Mouse (Mus musculus): ENCODE measurements around the gene Chrm4. TPM values are rescaled to one million over a fixed set of nuclear protein-coding genes. Genes with fewer than 3 reads are reported as not detected.

The Chrm4 gene
- polyA plus RNA-seq, 1 experiment, result 0.55 TPM

DNA sequence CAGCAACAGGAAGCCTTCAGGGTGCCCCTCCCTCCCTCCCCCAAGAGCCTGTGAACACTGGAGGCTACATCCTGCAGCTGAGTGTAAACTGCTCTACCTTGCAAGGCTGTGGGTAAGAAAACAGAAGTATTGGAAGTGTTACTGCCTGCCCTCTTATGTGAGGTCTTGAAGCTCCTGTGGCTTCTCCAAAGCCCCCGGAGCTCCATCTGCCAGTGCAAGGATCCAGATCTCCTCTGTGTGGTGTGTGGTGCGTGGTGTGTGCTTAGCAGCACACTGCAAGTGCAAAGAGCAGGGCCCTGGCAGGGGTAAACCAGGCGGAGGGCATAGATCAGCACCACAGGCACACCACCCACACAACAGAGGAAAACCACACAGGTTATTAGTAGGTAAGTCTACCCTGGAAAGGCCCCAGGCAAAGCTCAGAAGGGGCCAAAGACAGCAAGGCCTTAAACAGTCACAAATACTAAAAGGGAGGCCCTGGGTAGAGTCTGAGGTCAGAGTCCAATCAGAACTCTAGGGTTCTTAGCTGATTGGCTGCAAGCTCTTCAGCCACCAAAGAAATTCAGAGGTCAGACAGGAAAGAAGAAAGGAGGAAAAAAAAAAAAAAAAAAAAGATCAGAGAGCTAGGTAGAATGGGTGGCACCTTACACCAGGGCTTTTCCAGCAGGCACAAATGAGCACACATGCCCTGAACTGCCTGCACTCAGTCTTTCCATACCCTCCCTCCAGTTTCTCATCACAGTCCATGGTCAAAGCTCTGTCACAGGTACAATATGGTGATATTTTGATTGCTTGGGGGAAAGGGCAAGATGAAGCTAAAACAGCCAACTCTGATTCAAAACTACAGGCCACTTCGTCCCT is 35.1 kb downstream of the Chrm4 start:
- Histone ChIP-seq H3K79me3 (ENCODE audit: low read depth) (peaks cover 27% of the 10 kb centered on the region), H3K79me2 (ENCODE audit: control insufficient read depth, insufficient read depth) (peaks cover 62% of the 10 kb centered on the region), H3ac (ENCODE audit: control insufficient read depth, insufficient read length, low read depth) (peak overlapping the region; percentile 46), H3K27me3 (ENCODE audit: control insufficient read depth, insufficient read depth, insufficient read length) (no peaks in the 10 kb centered on the region), H3K36me3 (ENCODE audit: control insufficient read depth, insufficient read depth) (peaks cover 3% of the 10 kb centered on the region), H3K4me3 (ENCODE audit: insufficient read depth, poor library complexity, severe bottlenecking) (peak overlapping the region; percentile 84)
- no peak for TF ChIP-seq USF1 (IDR thresholded peaks at IDR 0.05; ENCODE audit: low read depth)
- TF ChIP-seq FOSL1 (IDR thresholded peaks at IDR 0.05; ENCODE audit: insufficient read depth, low read length, poor library complexity, severe bottlenecking), result no peak
- TF ChIP-seq MYOD1 (IDR thresholded peaks at IDR 0.05; ENCODE audit: control insufficient read depth, insufficient read length, low read depth), result no peak
- no peak for TF ChIP-seq MYOG (IDR thresholded peaks at IDR 0.05; ENCODE audit: control insufficient read depth, extremely low read depth, insufficient read length)
- no peak for TF ChIP-seq CEBPB (IDR thresholded peaks at IDR 0.05; ENCODE audit: low read depth)
- no peak for TF ChIP-seq MAX (IDR thresholded peaks at IDR 0.05)
- TF ChIP-seq CTCF (IDR thresholded peaks at IDR 0.05; ENCODE audit: control insufficient read depth, insufficient read depth, insufficient read length), result no peak

DNA sequence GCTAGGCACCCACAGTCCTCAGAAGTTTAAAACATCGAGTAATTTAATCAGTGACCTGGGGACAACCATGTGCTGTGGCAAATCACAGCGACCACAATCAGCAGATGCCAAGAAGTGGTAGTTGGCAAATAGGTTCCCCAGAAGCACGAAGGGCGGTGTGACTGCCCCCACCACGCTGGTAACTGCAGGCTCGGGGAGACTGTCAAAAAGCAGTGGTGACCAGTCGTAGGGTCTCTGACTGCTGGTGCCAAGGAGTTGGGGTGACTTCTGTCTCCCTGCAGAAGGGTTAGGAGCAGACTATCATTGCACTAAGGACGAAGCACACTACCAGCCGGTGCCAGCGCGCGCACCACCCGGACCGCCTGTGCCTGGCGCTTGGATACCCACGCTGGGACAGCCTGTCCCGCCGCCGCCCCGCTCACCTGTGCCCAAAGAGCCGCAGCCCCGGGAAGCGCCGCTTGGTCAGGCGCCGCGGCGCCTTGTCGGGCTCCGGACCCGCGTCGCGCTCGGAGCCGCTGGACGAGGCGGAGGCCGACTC is 35.9 kb downstream of the Chrm4 start:
- TF ChIP-seq CEBPB (IDR thresholded peaks at IDR 0.05; ENCODE audit: low read depth), result no peak
- peak; percentile 7 for TF ChIP-seq MAX (IDR thresholded peaks at IDR 0.05)
- no peak for TF ChIP-seq FOSL1 (IDR thresholded peaks at IDR 0.05; ENCODE audit: insufficient read depth, low read length, poor library complexity, severe bottlenecking)
- peak; percentile 7 for TF ChIP-seq MYOD1 (IDR thresholded peaks at IDR 0.05; ENCODE audit: control insufficient read depth, insufficient read length, low read depth)
- TF ChIP-seq MYOG (IDR thresholded peaks at IDR 0.05; ENCODE audit: control insufficient read depth, extremely low read depth, insufficient read length), result no peak
- no peak for TF ChIP-seq CTCF (IDR thresholded peaks at IDR 0.05; ENCODE audit: control insufficient read depth, insufficient read depth, insufficient read length)
- no peak for TF ChIP-seq USF1 (IDR thresholded peaks at IDR 0.05; ENCODE audit: low read depth)
- H3K27me3 ChIP-seq (ENCODE audit: control insufficient read depth, insufficient read depth, insufficient read length), result no peaks in the 10 kb centered on the region
- H3K79me3 ChIP-seq (ENCODE audit: low read depth), result peaks cover 26% of the 10 kb centered on the region
- H3K79me2 ChIP-seq (ENCODE audit: control insufficient read depth, insufficient read depth), result peaks cover 54% of the 10 kb centered on the region
- H3K4me3 ChIP-seq (ENCODE audit: insufficient read depth, poor library complexity, severe bottlenecking), result peak overlapping the region; percentile 84
- H3ac ChIP-seq (ENCODE audit: control insufficient read depth, insufficient read length, low read depth), result peak overlapping the region; percentile 95
- peaks cover 3% of the 10 kb centered on the region for H3K36me3 ChIP-seq (ENCODE audit: control insufficient read depth, insufficient read depth)

DNA sequence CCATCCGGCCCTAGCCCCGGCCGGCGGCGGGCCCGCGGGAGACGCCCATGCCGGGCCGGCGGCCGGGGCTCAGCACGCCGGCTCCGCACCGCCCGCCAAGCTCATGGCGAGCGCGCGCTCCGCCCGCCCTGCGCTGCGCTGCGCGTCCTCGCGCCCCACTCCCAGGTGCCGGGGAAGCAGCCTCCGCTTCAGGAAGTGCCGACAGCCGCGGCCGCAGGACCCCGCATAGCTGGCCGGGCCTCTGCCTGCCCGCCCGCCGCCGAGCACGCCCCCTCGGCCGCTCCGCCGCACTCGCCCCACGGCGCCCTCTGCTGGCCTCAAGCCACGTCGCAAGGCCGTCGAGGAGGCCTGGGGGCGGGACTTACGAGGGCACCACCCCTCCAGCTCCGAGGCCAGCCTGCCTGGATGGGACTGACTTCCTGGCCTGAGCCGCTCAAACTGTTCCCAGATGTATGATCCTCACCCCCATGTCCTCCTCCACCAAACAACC is 36.4 kb downstream of the Chrm4 start:
- peaks cover 48% of the 10 kb centered on the region for H3K79me2 ChIP-seq (ENCODE audit: control insufficient read depth, insufficient read depth)
- TF ChIP-seq CTCF (IDR thresholded peaks at IDR 0.05; ENCODE audit: control insufficient read depth, insufficient read depth, insufficient read length), result peak; percentile 99
- TF ChIP-seq MAX (IDR thresholded peaks at IDR 0.05), result peak; percentile 87
- TF ChIP-seq CEBPB (IDR thresholded peaks at IDR 0.05; ENCODE audit: low read depth), result no peak
- H3K27me3 ChIP-seq (ENCODE audit: control insufficient read depth, insufficient read depth, insufficient read length), result no peaks in the 10 kb centered on the region
- H3ac ChIP-seq (ENCODE audit: control insufficient read depth, insufficient read length, low read depth), result peak overlapping the region; percentile 95
- H3K4me3 ChIP-seq (ENCODE audit: insufficient read depth, poor library complexity, severe bottlenecking), result peak overlapping the region; percentile 84
- peaks cover 3% of the 10 kb centered on the region for H3K36me3 ChIP-seq (ENCODE audit: control insufficient read depth, insufficient read depth)
- H3K79me3 ChIP-seq (ENCODE audit: low read depth), result peaks cover 23% of the 10 kb centered on the region

DNA sequence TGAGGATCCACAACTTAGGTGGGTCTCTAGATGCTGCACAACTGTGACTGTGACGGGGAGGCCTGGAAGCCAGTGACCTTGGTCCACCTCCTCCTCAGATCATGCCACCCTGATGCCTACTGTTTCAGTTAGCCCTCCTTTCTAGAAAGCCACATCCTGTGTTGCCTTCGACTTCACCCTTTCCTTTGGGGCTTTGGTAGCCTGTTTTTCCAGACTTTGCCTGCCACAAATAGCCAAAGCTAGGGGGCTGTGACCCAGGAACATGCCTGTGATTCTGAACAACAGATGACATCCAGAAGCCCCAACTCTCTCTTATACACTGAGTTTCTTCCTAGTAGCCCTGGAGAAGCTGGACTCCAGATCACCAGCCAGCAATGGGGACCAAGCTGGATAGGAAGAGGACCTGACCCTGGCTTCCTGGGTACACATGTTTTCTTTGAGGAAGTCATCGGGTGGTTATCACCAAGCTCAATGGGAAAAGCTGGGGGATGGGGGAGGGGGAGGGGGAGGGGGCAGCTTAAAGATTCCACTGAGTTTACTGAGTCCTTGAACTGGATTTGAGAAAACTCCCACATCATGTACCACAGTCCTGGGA is 37.7 kb downstream of the Chrm4 start:
- H3K79me3 ChIP-seq (ENCODE audit: low read depth), result peaks cover 23% of the 10 kb centered on the region
- H3K27me3 ChIP-seq (ENCODE audit: control insufficient read depth, insufficient read depth, insufficient read length), result no peaks in the 10 kb centered on the region
- no peak for TF ChIP-seq CEBPB (IDR thresholded peaks at IDR 0.05; ENCODE audit: low read depth)
- no peak for TF ChIP-seq FOSL1 (IDR thresholded peaks at IDR 0.05; ENCODE audit: insufficient read depth, low read length, poor library complexity, severe bottlenecking)
- TF ChIP-seq MYOD1 (IDR thresholded peaks at IDR 0.05; ENCODE audit: control insufficient read depth, insufficient read length, low read depth), result no peak
- H3K4me3 ChIP-seq (ENCODE audit: insufficient read depth, poor library complexity, severe bottlenecking), result no peak overlapping the region
- H3ac ChIP-seq (ENCODE audit: control insufficient read depth, insufficient read length, low read depth), result no peak overlapping the region
- peaks cover 36% of the 10 kb centered on the region for H3K79me2 ChIP-seq (ENCODE audit: control insufficient read depth, insufficient read depth)
- peaks cover 3% of the 10 kb centered on the region for H3K36me3 ChIP-seq (ENCODE audit: control insufficient read depth, insufficient read depth)

DNA sequence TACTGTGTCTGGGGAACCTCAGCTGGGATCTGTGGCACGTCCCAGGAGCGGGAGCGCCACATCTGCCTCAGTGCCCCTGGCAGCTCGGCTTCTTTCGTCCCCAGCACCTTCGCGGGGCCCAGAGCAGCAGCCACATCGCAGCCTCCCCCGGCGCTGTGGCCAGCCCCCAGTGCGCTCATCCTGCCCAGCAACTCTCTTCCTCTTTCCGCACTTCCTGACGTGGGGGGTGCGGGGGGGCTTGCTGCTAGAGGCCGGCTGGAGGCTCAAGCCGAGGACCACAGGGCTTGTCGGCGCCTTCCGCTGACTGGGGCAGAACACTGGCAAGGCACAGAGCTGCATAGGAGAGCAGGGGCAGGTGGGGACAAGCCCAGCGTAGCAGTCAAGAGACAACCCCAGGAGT is 38.4 kb downstream of the Chrm4 start:
- Histone ChIP-seq H3K79me3 (ENCODE audit: low read depth) (peaks cover 22% of the 10 kb centered on the region), H3K27me3 (ENCODE audit: control insufficient read depth, insufficient read depth, insufficient read length) (no peaks in the 10 kb centered on the region), H3K4me3 (ENCODE audit: insufficient read depth, poor library complexity, severe bottlenecking) (no peak overlapping the region), H3ac (ENCODE audit: control insufficient read depth, insufficient read length, low read depth) (no peak overlapping the region), H3K79me2 (ENCODE audit: control insufficient read depth, insufficient read depth) (peaks cover 29% of the 10 kb centered on the region), H3K36me3 (ENCODE audit: control insufficient read depth, insufficient read depth) (no peaks in the 10 kb centered on the region)
- TF ChIP-seq MYOD1 (IDR thresholded peaks at IDR 0.05; ENCODE audit: control insufficient read depth, insufficient read length, low read depth), result no peak
- TF ChIP-seq MYOG (IDR thresholded peaks at IDR 0.05; ENCODE audit: control insufficient read depth, extremely low read depth, insufficient read length), result no peak
- no peak for TF ChIP-seq MAX (IDR thresholded peaks at IDR 0.05)
- TF ChIP-seq CTCF (IDR thresholded peaks at IDR 0.05; ENCODE audit: control insufficient read depth, insufficient read depth, insufficient read length), result no peak
- no peak for TF ChIP-seq FOSL1 (IDR thresholded peaks at IDR 0.05; ENCODE audit: insufficient read depth, low read length, poor library complexity, severe bottlenecking)
- TF ChIP-seq USF1 (IDR thresholded peaks at IDR 0.05; ENCODE audit: low read depth), result no peak
- TF ChIP-seq CEBPB (IDR thresholded peaks at IDR 0.05; ENCODE audit: low read depth), result no peak
